Mouse (Mus musculus): Measurements from ENCODE around the gene Lce1m. TPM values are rescaled to one million over a fixed set of nuclear protein-coding genes. Genes with fewer than 3 reads are reported as not detected.
"Not testable (repeated sequence)": the region's sequence is repeated elsewhere in the genome, so short reads cannot be mapped to it uniquely, and the experiment has no call there.

Lce1m gene
- not detected in 2 replicates for total RNA-seq (2017)

DNA sequence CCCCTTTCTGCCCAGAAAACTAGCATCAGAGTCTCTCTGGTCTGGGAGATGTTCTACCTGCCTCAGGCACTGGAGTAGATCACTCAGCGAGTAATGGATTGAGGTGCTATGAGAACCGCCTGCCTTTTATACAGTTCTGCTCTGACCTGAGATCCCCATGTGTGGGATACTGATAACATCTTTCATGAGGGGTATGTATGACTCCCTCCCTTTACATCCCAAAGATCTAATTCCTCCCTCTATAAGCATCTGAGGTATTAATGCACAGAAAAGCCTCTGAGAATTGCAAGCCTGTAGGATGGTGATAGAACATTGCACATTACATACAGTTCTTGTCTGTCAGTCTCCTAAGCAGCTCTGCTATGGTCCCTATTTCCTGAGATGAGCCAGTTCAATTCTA, at the start of gene Lce1m:
TSS of gene Lce1m (minus strand) at position 101 of the 400 bp plus-strand sequence.
- no peak for ATAC-seq (replicated peaks; ENCODE audit: low read depth, poor library complexity, severe bottlenecking)

DNA sequence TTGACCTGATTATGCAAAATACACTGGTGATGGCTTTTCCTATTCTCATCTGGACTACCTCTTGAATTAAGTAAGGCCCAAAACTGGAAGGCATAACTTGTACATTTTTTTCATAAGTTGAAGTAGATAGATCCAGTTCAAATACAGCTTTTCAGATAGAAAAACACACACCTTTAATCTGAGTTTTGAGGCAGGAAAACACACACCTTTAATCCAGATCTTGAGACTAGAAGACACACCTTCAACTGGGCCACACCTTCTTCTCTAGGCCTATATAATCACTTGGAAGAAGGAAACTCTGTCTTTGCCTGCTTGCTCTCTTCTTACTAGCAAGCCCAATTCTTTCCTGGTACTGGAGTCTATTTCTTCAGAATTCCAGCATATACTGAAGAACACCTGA, 49.7 kb upstream of the Lce1m start, which contains the start of gene Gm4858:
TSS of gene Gm4858 (plus strand) at position 301 of the 400 bp plus-strand sequence.
- ATAC-seq (replicated peaks; ENCODE audit: low read depth, poor library complexity, severe bottlenecking), result not testable (repeated sequence)

DNA sequence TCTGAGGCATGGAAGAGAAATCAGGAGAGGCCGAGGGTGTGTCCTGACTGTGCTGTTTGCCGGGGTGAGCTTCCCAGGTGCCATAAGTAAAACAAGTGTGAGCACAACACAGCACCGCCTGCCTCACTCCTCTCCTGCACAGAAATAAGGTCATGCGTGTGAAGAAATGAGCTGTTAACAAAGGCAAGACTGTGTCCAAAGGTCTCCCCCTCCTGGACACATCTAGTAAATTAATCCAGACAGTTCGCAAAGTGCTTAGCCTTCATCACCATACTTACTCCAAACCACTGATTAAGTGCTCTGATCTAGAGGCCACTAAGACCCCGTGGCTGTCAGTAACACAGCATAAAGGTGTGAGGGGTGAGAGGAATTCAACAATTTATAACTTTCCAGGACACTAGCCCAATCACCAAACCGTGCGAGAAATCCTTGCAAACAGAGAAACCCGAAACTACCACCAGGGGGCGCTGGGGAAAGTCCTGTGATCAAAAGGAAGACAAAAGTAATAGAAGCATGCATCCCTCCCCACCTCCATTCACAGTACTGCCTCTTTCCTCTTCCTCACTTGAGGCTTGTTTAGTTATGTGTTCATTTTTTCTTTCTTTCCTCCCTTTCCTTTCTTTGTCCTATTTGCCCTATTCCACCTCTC, 34.1 kb upstream of the Lce1m start:
- no peak for ATAC-seq (replicated peaks; ENCODE audit: low read depth, poor library complexity, severe bottlenecking)

DNA sequence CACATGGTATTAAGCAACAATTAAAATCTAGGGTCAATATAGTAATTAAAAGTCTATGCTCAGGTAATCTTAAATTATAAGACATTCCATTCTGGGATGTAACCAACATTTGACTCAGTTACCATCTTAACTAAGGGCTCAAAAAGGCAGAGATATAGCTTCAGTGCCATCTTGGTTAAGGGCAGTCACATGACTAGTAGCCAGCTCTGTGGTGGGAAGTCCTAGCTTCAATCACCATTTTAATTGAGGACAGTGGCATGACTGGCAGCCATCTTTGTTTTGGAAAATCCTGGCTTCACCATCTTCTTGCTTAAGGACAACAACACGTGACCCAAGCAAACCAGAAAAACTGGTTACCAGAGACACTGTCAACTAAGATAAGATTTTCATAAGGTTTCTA, 31.3 kb upstream of the Lce1m start:
- ATAC-seq (replicated peaks; ENCODE audit: low read depth, poor library complexity, severe bottlenecking), result no peak

DNA sequence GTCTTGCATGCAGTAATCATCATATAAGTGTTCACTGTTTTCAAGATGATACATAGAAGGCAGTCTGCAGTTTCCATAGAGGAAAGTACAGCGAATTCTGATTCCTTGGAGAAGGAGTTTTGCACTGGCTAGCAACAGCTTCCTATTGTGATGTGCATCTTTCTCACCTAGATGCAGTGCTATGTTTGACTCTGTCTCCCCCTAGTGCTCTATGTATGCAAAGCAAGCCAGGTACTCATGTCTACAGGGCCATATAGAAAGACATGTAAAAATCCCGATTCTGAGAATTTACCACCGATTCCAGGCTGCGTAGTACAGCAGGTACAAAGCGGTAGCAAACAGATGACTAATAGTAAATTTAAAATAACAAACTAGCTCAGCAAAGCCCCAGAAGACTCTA, 12.6 kb upstream of the Lce1m start:
- peak; percentile 65; the same call in 1 of the 2 replicates for ATAC-seq (replicated peaks; ENCODE audit: low read depth, poor library complexity, severe bottlenecking)

DNA sequence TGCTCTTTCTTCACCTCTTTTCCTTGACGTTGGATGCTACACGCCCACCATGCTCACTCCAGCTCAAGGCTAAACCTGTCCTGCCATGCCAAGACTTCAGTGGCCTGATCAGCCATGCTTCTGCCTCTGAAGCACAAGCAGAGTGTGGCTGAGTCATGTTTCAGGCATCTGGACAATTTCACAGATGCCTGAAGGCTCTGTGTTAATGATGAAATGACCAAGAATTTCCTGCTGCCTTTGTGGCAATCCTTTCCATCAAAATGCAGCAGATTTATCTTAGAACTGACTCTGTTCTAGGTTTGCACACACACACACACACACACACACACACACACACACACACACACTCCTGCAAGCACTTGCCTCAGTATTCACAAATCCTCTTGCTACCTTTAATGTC, 6.6 kb upstream of the Lce1m start:
- no peak for ATAC-seq (replicated peaks; ENCODE audit: low read depth, poor library complexity, severe bottlenecking)

DNA sequence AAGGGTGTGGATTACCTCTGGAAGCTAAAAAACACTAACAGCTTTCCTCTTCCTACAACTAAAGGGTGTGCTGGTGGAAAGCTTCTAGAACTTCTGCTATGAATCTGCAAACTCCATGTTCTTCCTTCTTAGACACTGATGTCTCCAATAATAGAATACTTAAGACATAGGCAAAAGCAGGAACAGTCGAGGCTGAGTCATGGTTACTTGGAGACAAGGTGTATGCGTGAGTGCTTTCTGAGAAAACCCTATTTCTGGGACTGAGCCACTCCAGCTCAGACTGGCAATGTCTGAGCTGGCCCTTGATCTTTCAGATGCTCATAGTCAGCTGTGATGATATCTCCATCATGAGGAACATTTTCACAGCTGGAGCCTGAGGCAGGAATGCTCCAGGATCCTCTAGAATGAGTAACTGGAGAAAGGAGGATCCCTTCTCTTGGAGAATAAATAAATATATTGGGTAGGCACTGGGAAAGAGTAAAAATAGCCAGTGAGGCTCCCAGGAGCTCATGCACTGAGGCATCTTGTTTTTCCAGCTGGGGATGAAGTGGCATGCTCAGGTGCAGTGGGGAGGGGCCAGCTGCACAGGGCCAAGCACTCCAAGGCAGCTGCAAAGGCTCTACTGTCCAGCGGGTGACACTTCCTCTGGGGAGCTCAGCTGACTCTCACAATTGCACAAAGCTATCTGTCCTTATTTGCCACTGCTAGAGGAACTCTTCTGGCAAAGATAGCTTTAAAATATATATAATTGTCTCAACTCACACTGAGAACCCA, 4.7 kb upstream of the Lce1m start:
- ATAC-seq (replicated peaks; ENCODE audit: low read depth, poor library complexity, severe bottlenecking), result no peak

DNA sequence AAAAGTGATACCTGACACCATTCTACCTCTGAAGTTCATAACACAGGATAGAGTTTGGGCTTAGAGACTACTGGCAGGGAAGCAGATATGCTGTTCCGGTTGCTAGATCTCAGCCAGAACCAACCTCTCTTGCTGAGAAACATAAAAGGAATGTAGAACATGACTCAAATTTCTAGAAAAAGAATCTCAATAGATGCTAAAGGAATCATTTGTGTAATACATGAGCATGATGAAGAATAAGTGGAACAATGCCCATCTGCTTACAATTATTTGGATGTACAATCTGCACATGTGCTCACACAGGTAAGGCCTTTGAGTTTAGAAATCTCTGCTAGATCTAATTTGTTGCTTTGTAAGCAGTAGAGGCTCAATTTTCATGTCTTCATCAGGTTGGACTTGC, 2.3 kb upstream of the Lce1m start:
- ATAC-seq (replicated peaks; ENCODE audit: low read depth, poor library complexity, severe bottlenecking), result no peak

DNA sequence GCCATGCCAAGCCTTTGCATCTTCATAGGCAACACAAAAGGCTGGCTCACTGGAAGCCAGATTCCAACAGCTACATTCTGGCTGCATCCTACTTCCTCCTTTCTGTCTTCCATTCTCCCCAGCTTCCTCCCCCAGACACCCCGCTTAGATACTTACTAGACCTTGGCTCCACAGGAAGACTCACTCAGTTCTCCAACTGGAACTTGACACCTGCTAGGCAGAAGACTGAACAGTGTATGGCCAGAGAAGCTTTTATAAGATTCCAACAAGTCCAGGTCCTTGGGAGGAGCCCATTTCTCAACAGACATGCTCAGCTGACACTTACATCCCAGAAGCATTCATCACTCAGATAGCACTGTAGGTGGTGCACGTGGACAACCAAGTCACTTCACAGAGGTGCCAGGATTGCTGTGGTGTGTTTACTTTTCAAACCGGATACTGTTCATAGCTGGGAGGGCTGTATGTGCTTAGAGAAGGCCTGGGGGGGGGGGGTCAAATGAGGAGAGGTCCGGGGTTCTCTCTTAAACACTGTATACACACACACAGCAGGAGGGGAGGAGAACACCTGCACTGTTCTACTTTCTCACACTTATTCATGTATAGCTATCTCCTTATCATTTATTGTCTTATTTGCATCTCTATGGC, 3.3 kb downstream of the Lce1m start, which contains the start of gene Crct1:
TSS of gene Crct1 (minus strand) at position 228 of the 645 bp plus-strand sequence.
- no peak for ATAC-seq (replicated peaks; ENCODE audit: low read depth, poor library complexity, severe bottlenecking)

DNA sequence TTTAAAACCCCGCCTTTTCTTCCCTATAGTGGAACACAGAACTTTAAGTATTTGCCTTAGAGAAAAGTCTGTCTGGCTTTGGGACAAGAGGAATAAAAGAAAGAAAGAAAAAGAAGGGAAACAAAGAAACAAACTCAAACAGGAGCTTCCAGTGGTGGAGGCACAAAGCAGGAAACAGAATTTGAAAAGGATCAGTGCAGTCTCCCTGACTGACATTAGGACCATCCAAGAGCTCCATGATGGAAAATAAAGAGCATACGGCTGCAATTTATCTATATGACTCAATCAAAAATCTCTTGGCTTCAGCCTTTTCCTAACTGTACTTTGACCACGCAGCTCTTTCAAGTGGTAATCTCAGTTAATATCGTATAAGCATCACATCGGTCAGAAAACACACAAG, 4.0 kb downstream of the Lce1m start:
- ATAC-seq (replicated peaks; ENCODE audit: low read depth, poor library complexity, severe bottlenecking), result no peak

DNA sequence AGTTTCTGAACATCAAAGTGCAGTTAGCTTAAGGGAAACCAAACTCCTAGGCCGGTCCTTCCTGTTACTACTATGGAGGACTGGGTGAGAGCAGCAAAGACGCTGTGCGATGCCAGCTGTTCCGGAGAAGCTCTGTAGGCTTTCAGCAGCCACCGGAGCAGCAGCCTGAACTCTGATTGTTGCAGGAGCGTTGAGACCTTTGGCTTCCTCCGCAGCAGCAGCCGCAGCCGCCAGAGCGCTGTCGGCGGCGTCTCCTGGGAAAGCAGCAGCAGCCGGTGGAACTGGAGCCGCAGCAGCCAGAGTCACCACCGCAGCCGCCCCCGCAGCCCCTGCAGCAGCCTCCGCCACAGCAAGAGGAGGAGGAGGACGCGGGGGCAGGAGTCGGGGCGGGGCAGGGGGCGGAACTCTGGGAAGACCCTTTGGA, 4.5 kb downstream of the Lce1m start:
- no peak for ATAC-seq (replicated peaks; ENCODE audit: low read depth, poor library complexity, severe bottlenecking)

DNA sequence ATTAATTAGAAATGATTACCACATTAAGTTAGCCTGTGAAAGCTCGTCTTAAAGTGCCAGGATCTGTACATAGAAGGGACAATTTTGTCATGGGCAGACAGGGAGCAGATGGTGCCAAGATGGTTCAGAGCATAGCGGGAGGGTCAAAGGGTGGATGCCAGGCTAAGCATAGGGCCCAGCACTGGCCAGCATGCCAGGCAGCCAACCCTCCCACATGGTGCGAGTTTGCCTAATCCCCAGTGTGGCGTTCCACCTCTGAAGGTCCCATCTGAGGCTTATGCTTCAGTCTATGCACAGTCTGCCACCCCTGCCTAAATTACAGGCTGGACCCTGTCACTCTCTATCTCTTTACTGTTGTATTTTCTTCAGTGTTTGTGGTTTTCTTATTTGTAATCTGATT, 16.0 kb downstream of the Lce1m start:
- ATAC-seq (replicated peaks; ENCODE audit: low read depth, poor library complexity, severe bottlenecking), result no peak

DNA sequence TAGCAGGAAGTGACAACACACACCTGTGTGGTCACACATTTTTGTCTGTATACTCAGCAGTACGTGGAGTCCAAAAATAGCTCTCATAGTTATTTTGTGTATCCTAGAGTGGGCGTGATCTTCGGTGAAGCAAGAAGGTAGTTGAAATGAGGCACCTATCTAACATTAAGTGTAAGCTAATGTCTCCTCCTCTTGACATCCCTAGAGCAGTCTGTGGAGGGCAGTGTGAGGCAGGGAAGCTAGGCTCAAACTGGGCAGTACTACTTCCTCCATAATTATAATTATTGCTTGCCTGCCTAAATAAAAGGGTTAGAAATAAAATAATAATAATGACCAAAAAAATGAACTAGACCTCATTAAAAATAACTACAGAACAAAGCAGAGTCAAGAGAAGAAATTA, 18.2 kb downstream of the Lce1m start:
- ATAC-seq (replicated peaks; ENCODE audit: low read depth, poor library complexity, severe bottlenecking), result no peak

DNA sequence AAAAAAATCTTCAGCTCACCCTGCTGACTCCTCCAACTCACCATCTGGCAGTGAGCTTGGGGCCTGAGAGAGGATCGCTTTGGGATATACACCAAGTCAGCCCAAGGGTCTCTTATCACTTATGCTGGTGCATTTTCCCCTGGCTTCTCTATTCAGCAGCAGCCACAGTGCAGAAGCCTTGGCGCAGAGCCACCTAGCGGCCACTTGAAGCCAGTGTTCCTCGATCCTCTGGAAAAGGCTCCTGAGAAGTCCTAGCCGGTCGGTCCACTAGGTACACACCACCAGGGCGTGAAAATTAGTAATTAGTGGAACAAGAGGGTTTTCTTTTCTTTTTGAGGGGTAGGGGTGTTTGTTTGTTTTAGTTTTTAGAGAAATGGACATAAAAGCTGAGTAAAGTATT, 20.2 kb downstream of the Lce1m start:
- peak; percentile 93 for ATAC-seq (replicated peaks; ENCODE audit: low read depth, poor library complexity, severe bottlenecking)

DNA sequence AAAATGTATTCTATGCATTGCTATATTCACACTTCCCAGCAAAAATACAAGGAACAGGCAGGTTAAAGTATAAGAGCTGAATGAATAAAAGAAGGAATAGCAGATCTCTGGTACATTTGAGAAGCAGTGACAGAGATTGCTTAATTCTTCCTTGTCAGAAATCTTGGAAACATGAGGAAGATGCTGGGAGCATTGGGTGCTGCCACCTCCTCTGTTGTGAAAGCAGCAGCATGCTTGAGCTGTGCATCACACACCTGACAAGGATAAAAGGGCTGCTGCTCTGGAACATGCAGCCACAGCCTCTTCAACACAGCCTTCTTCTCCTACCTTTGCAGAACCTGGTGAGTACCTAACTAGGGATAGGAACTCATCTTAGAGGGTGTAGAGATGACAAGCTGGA, 26.9 kb downstream of the Lce1m start, which contains the start of gene Lce3f:
TSS of gene Lce3f (plus strand) at position 301 of the 400 bp plus-strand sequence.
- ATAC-seq (replicated peaks; ENCODE audit: low read depth, poor library complexity, severe bottlenecking), result no peak

DNA sequence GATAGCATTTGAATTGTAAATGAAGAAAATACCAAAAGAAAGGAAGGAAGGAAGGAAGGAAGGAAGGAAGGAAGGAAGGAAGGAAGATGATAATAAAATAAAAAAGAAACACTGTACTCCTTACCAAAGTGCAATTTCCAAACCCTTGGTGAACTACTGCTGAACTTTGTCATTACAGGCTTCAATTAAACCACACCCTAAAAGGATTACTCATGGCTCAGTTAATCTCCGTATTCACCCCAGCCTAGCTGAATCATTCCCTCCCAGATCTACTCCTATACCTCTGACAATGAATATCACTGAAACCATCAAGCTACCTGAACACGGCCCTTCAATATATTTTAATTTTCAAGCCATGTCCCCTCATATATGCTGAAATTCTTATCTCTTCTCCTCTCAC, 40.4 kb downstream of the Lce1m start:
- ATAC-seq (replicated peaks; ENCODE audit: low read depth, poor library complexity, severe bottlenecking), result no peak

Other genes with a start within 250 kb of the Lce1m start
- gene Lce1i, start 240.2 kb downstream of the Lce1m start, total RNA-seq (2017), result not detected in 2 replicates
- not detected in 2 replicates for gene Lce1j, start 228.5 kb downstream of the Lce1m start, total RNA-seq (2017)
- gene Lce1k, start 211.2 kb downstream of the Lce1m start, total RNA-seq (2017), result not detected in 2 replicates
- gene Kprp, start 191.8 kb downstream of the Lce1m start, total RNA-seq (2017), result not detected in 2 replicates
- gene Lce1l, start 167.8 kb downstream of the Lce1m start, total RNA-seq (2017), result not detected in 2 replicates
- not detected in 2 replicates for gene 2310050C09Rik, start 148.8 kb downstream of the Lce1m start, total RNA-seq (2017)
- gene Lce3a, start 92.8 kb downstream of the Lce1m start, total RNA-seq (2017), result not detected in 2 replicates
- gene Lce3b, start 86.1 kb downstream of the Lce1m start, total RNA-seq (2017), result not detected in 2 replicates
- not detected in 2 replicates for gene Lce3c, start 74.6 kb downstream of the Lce1m start, total RNA-seq (2017)
- gene Lce3d, start 61.7 kb downstream of the Lce1m start, total RNA-seq (2017), result not detected in 2 replicates
- not detected in 2 replicates for gene Lce3e, start 52.0 kb downstream of the Lce1m start, total RNA-seq (2017)
- gene Lce3f, start 26.8 kb downstream of the Lce1m start, total RNA-seq (2017), result not detected in 2 replicates
- gene Crct1, start 3.4 kb downstream of the Lce1m start, total RNA-seq (2017), result not detected in 2 replicates
- not detected in 2 replicates for gene Gm4858, start 49.8 kb upstream of the Lce1m start, total RNA-seq (2017)
- gene Crnn, start 125.7 kb upstream of the Lce1m start, total RNA-seq (2017), result not detected in 2 replicates
- not detected in 2 replicates for gene Flg2, start 178.2 kb upstream of the Lce1m start, total RNA-seq (2017)

All from common myeloid progenitor, adult 5-6 weeks (primary cell).